Mouse (Mus musculus): ENCODE results near the gene Lrp11. TPM values are rescaled to one million over a fixed set of nuclear protein-coding genes. Genes with fewer than 3 reads are reported as not detected.
"Not testable (repeated sequence)": the region's sequence is repeated elsewhere in the genome, so short reads cannot be mapped to it uniquely, and the experiment has no call there.

Gene Lrp11
- polyA plus RNA-seq, 1 experiment from 2014 or later: 29.0 TPM

GRCm38 (mm10) chr10:7594797-7595196 is 5.2 kb downstream of the Lrp11 start:
- H3K4me3 ChIP-seq (ENCODE audit: low read depth, low read length): no peak overlapping the region
- H3K4me2 ChIP-seq (ENCODE audit: low read length): no peak overlapping the region
- WGBS: 55% methylated on average over 7 of the region's 7 CpGs
- H3K27me3 ChIP-seq (replicated peaks; ENCODE audit: control insufficient read depth, insufficient read depth, low read length): peaks cover 2% of the 10 kb centered on the region; the same call in 1 of the 2 replicates
- ATAC-seq (no peak), DNase-seq (ENCODE audit: low spot score) (no peak)
- peaks cover 4% of the 10 kb centered on the region; the same call in 1 of the 2 replicates for H3K36me3 ChIP-seq (ENCODE audit: control insufficient read depth, insufficient read depth, low read length)
- no peak overlapping the region for H3K9ac ChIP-seq (ENCODE audit: low read length)
- peaks cover 15% of the 10 kb centered on the region for H3K4me1 ChIP-seq (ENCODE audit: control insufficient read depth, insufficient read depth, low read length)
- H3K27ac ChIP-seq (ENCODE audit: low read depth, low read length): no peak overlapping the region
- H3K9me3 ChIP-seq (replicated peaks; ENCODE audit: control insufficient read depth, low read length): no peaks in the 10 kb centered on the region

GRCm38 (mm10) chr10:7596251-7596650 is 6.7 kb downstream of the Lrp11 start:
- Histone ChIP-seq H3K4me2 (ENCODE audit: low read length) (no peak overlapping the region), H3K9ac (ENCODE audit: low read length) (no peak overlapping the region), H3K36me3 (ENCODE audit: control insufficient read depth, insufficient read depth, low read length) (peaks cover 4% of the 10 kb centered on the region; the same call in 1 of the 2 replicates), H3K4me3 (ENCODE audit: low read depth, low read length) (no peak overlapping the region), H3K27me3 (replicated peaks; ENCODE audit: control insufficient read depth, insufficient read depth, low read length) (peaks cover 2% of the 10 kb centered on the region; the same call in 1 of the 2 replicates), H3K9me3 (replicated peaks; ENCODE audit: control insufficient read depth, low read length) (no peaks in the 10 kb centered on the region), H3K27ac (ENCODE audit: low read depth, low read length) (no peak overlapping the region), H3K4me1 (ENCODE audit: control insufficient read depth, insufficient read depth, low read length) (peaks cover 7% of the 10 kb centered on the region)
- DNase-seq (ENCODE audit: low spot score): peak; percentile 35
- no peak for ATAC-seq
- WGBS: 56% methylated on average over 1 of the region's 1 CpGs

GRCm38 (mm10) chr10:7598177-7598576 is 8.6 kb downstream of the Lrp11 start:
- Histone ChIP-seq H3K36me3 (ENCODE audit: control insufficient read depth, insufficient read depth, low read length) (peaks cover 9% of the 10 kb centered on the region; the same call in 1 of the 2 replicates), H3K4me1 (ENCODE audit: control insufficient read depth, insufficient read depth, low read length) (no peaks in the 10 kb centered on the region), H3K9me3 (replicated peaks; ENCODE audit: control insufficient read depth, low read length) (no peaks in the 10 kb centered on the region), H3K4me2 (ENCODE audit: low read length) (no peak overlapping the region), H3K9ac (ENCODE audit: low read length) (no peak overlapping the region), H3K27ac (ENCODE audit: low read depth, low read length) (no peak overlapping the region), H3K4me3 (ENCODE audit: low read depth, low read length) (no peak overlapping the region), H3K27me3 (replicated peaks; ENCODE audit: control insufficient read depth, insufficient read depth, low read length) (no peaks in the 10 kb centered on the region)
- WGBS: 95% methylated on average over 7 of the region's 7 CpGs
- DNase-seq (ENCODE audit: low spot score): no peak
- no peak for ATAC-seq

- no peak for ATAC-seq
- Histone ChIP-seq H3K36me3 (ENCODE audit: control insufficient read depth, insufficient read depth, low read length) (peaks cover 9% of the 10 kb centered on the region; the same call in 1 of the 2 replicates), H3K27me3 (replicated peaks; ENCODE audit: control insufficient read depth, insufficient read depth, low read length) (no peaks in the 10 kb centered on the region), H3K4me1 (ENCODE audit: control insufficient read depth, insufficient read depth, low read length) (no peaks in the 10 kb centered on the region), H3K9ac (ENCODE audit: low read length) (no peak overlapping the region), H3K4me3 (ENCODE audit: low read depth, low read length) (no peak overlapping the region), H3K4me2 (ENCODE audit: low read length) (no peak overlapping the region), H3K27ac (ENCODE audit: low read depth, low read length) (no peak overlapping the region), H3K9me3 (replicated peaks; ENCODE audit: control insufficient read depth, low read length) (no peaks in the 10 kb centered on the region)
- DNase-seq (ENCODE audit: low spot score): peak; percentile 70
- WGBS: 7% methylated on average over 6 of the region's 6 CpGs
These were observed 11.0 kb downstream of the Lrp11 start for GRCm38 (mm10) chr10:7600647-7601046.

GRCm38 (mm10) chr10:7605168-7605567 is 15.6 kb downstream of the Lrp11 start:
- Histone ChIP-seq H3K4me2 (ENCODE audit: low read length) (no peak overlapping the region), H3K27ac (ENCODE audit: low read depth, low read length) (no peak overlapping the region), H3K4me3 (ENCODE audit: low read depth, low read length) (no peak overlapping the region), H3K9me3 (replicated peaks; ENCODE audit: control insufficient read depth, low read length) (no peaks in the 10 kb centered on the region), H3K4me1 (ENCODE audit: control insufficient read depth, insufficient read depth, low read length) (no peaks in the 10 kb centered on the region), H3K36me3 (ENCODE audit: control insufficient read depth, insufficient read depth, low read length) (peaks cover 18% of the 10 kb centered on the region), H3K9ac (ENCODE audit: low read length) (no peak overlapping the region), H3K27me3 (replicated peaks; ENCODE audit: control insufficient read depth, insufficient read depth, low read length) (no peaks in the 10 kb centered on the region)
- 84% methylated on average over 2 of the region's 2 CpGs for WGBS
- DNase-seq (ENCODE audit: low spot score) (no peak), ATAC-seq (no peak)

GRCm38 (mm10) chr10:7606437-7606836 is 16.8 kb downstream of the Lrp11 start:
- Histone ChIP-seq H3K27ac (ENCODE audit: low read depth, low read length) (no peak overlapping the region), H3K4me3 (ENCODE audit: low read depth, low read length) (no peak overlapping the region), H3K4me1 (ENCODE audit: control insufficient read depth, insufficient read depth, low read length) (no peaks in the 10 kb centered on the region), H3K4me2 (ENCODE audit: low read length) (no peak overlapping the region), H3K27me3 (replicated peaks; ENCODE audit: control insufficient read depth, insufficient read depth, low read length) (no peaks in the 10 kb centered on the region), H3K9me3 (replicated peaks; ENCODE audit: control insufficient read depth, low read length) (no peaks in the 10 kb centered on the region), H3K9ac (ENCODE audit: low read length) (no peak overlapping the region), H3K36me3 (ENCODE audit: control insufficient read depth, insufficient read depth, low read length) (peaks cover 18% of the 10 kb centered on the region)
- ATAC-seq (no peak), DNase-seq (ENCODE audit: low spot score) (no peak)
- WGBS: 91% methylated on average over 2 of the region's 2 CpGs

GRCm38 (mm10) chr10:7608611-7609010 is 19.0 kb downstream of the Lrp11 start:
- H3K4me2 ChIP-seq (ENCODE audit: low read length): no peak overlapping the region
- H3K4me3 ChIP-seq (ENCODE audit: low read depth, low read length): no peak overlapping the region
- no peaks in the 10 kb centered on the region for H3K4me1 ChIP-seq (ENCODE audit: control insufficient read depth, insufficient read depth, low read length)
- 93% methylated on average over 17 of the region's 17 CpGs for WGBS
- no peaks in the 10 kb centered on the region for H3K27me3 ChIP-seq (replicated peaks; ENCODE audit: control insufficient read depth, insufficient read depth, low read length)
- no peak for DNase-seq (ENCODE audit: low spot score)
- no peaks in the 10 kb centered on the region for H3K9me3 ChIP-seq (replicated peaks; ENCODE audit: control insufficient read depth, low read length)
- no peak overlapping the region for H3K27ac ChIP-seq (ENCODE audit: low read depth, low read length)
- no peak overlapping the region for H3K9ac ChIP-seq (ENCODE audit: low read length)
- ATAC-seq: no peak
- H3K36me3 ChIP-seq (ENCODE audit: control insufficient read depth, insufficient read depth, low read length): peaks cover 14% of the 10 kb centered on the region

GRCm38 (mm10) chr10:7611647-7612046 is 22.0 kb downstream of the Lrp11 start:
- WGBS: 49% methylated on average over 6 of the region's 6 CpGs
- Histone ChIP-seq H3K27me3 (replicated peaks; ENCODE audit: control insufficient read depth, insufficient read depth, low read length) (no peaks in the 10 kb centered on the region), H3K27ac (ENCODE audit: low read depth, low read length) (no peak overlapping the region), H3K36me3 (ENCODE audit: control insufficient read depth, insufficient read depth, low read length) (peaks cover 14% of the 10 kb centered on the region), H3K4me3 (ENCODE audit: low read depth, low read length) (no peak overlapping the region), H3K9ac (ENCODE audit: low read length) (no peak overlapping the region), H3K4me2 (ENCODE audit: low read length) (no peak overlapping the region), H3K4me1 (ENCODE audit: control insufficient read depth, insufficient read depth, low read length) (no peaks in the 10 kb centered on the region), H3K9me3 (replicated peaks; ENCODE audit: control insufficient read depth, low read length) (peaks cover 4% of the 10 kb centered on the region)
- ATAC-seq (no peak), DNase-seq (ENCODE audit: low spot score) (no peak)

GRCm38 (mm10) chr10:7612210-7612609 is 22.6 kb downstream of the Lrp11 start:
- H3K27me3 ChIP-seq (replicated peaks; ENCODE audit: control insufficient read depth, insufficient read depth, low read length); H3K4me2 ChIP-seq (ENCODE audit: low read length); H3K4me1 ChIP-seq (ENCODE audit: control insufficient read depth, insufficient read depth, low read length); H3K9ac ChIP-seq (ENCODE audit: low read length); H3K27ac ChIP-seq (ENCODE audit: low read depth, low read length); H3K4me3 ChIP-seq (ENCODE audit: low read depth, low read length); ATAC-seq; DNase-seq (ENCODE audit: low spot score); H3K9me3 ChIP-seq (replicated peaks; ENCODE audit: control insufficient read depth, low read length): not testable (repeated sequence)
- peaks cover 14% of the 10 kb centered on the region for H3K36me3 ChIP-seq (ENCODE audit: control insufficient read depth, insufficient read depth, low read length)

All from forebrain, embryonic 14.5 days (tissue).